Mouse (Mus musculus) hindbrain, embryonic 10.5 days (tissue): ENCODE measurements at regions not wholly inside any gene's neighbourhood (a gene's known extent, or its start where the extent isn't known, plus 50 kb on each side); places are given as distances from the start of the nearest gene placed in this dataset.

Source experiments
- DNase-seq: peaks from one replicate; pipeline ENCODE4 v3.0.0-alpha.2; 2017; ENCODE audit warnings: low spot score
- H3K27ac ChIP-seq: fragments of 300-500 bp; sonication (generic); 2 replicates; pipeline ENCODE4 v1.5.1; 2016; ENCODE audit warnings: mild to moderate bottlenecking, moderate library complexity
- H3K27me3 ChIP-seq: fragments of 300-500 bp; sonication (generic); 2 replicates; pipeline ENCODE4 v1.6.1; 2016; ENCODE audit warnings: mild to moderate bottlenecking; ENCODE audit not compliant: poor library complexity, insufficient read depth, severe bottlenecking
- H3K36me3 ChIP-seq: fragments of 300-500 bp; sonication (generic); 2 replicates; pipeline ENCODE4 v1.6.1; 2016; ENCODE audit warnings: mild to moderate bottlenecking, moderate library complexity
- H3K4me1 ChIP-seq: fragments of 300-500 bp; sonication (generic); replicated peaks from 2 replicates; pipeline ENCODE4 v1.6.1; 2016; ENCODE audit warnings: mild to moderate bottlenecking
- H3K4me3 ChIP-seq: fragments of 300-500 bp; sonication (generic); 2 replicates; pipeline ENCODE4 v1.5.1; 2016; ENCODE audit warnings: mild to moderate bottlenecking, moderate library complexity
- H3K9me3 ChIP-seq: fragments of 300-500 bp; sonication (generic); 2 replicates; pipeline ENCODE4 v1.6.1; 2016; ENCODE audit warnings: mild to moderate bottlenecking, moderate library complexity
- WGBS: fragments of 180-500 bp; shearing (Covaris S2); methylation state at CpG from one replicate; pipeline ENCODE4 v1.1.7; 2016; 5-methylcytosine and 5-hydroxymethylcytosine counted together

DNA sequence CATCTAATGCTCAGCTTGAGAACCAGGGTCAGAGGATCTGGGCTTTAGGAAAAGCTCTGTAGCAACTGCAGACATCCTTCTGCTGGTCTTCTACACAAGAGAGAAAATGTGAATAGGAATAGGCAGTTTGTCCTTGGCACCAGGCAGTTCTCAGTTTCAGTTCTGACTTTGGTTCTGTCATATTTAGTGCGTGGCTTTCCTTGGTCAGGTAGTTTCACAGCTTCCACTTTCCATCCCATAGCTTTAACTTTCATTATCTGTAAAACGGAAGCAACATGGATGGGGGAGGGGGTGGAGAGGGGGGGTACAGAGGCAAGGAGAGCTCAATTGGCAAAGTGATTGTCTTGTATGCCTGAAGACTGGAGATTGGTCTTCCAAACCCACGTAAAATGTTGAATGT, 247.3 kb upstream of the Nrp1 start:
- DNase-seq: no peak
- H3K9me3 ChIP-seq: no peaks in the 10 kb centered on the region
- H3K27ac ChIP-seq: no peak overlapping the region
- 83% methylated on average over 3 of the region's 3 CpGs for WGBS
- H3K4me3 ChIP-seq: no peak overlapping the region
- H3K36me3 ChIP-seq: no peaks in the 10 kb centered on the region
- no peaks in the 10 kb centered on the region for H3K4me1 ChIP-seq
- no peaks in the 10 kb centered on the region for H3K27me3 ChIP-seq

DNA sequence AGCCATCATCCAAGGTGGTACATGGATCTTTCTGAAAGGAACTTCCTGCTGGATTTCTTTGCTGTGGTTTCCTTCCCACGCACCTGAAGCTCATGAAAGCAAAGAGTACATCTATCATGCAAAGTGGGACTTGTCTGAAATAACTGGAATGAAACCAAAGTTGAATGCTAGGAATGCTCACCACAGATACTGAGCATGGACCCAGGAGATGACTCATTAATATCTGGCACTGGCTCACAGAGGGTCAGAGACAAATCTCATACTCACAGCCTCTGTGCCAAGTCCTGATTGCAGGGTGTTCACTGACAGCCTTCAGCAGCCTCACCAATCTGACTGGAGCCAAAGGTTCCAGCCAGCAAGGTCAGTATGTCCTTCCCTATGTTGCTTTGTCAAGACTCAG, 245.3 kb upstream of the Nrp1 start:
- no peaks in the 10 kb centered on the region for H3K9me3 ChIP-seq
- 85% methylated on average over 1 of the region's 1 CpGs for WGBS
- H3K27me3 ChIP-seq: no peaks in the 10 kb centered on the region
- H3K4me3 ChIP-seq: no peak overlapping the region
- no peaks in the 10 kb centered on the region for H3K36me3 ChIP-seq
- H3K27ac ChIP-seq: no peak overlapping the region
- H3K4me1 ChIP-seq: no peaks in the 10 kb centered on the region
- DNase-seq: no peak

DNA sequence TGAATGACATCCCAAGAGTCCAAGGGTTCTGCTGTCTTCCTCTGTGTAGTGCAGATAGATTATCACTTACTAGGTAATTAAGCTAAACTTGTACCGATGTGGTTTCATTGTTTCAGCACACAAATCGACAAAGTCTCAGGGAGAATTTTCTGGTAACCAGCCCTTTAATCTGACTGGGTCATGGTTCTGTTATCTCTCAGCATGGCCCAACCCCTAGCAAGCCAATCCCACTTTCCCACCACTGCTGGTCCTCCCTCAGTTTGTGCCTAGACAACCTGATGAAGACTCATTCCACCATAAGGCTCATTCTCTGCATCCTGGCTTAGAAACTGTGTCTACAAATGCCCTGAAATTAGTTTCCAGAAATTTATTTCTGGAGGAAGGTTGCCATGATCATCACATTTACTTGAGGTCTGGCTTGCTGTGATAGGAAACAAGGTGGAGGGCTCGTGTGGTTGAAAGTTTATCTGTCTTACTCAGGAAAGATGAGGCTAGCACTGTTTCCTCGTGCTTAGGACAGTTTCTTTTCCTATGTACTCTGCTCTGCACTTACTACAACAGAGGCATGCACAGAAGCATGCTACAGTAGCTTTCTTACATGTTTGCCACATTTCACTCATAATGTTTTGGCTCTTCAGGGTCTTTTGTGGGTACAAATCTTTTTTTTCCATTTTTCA, 217.0 kb upstream of the Nrp1 start:
- H3K27me3 ChIP-seq: no peaks in the 10 kb centered on the region
- H3K36me3 ChIP-seq: no peaks in the 10 kb centered on the region
- H3K4me3 ChIP-seq: no peak overlapping the region
- H3K9me3 ChIP-seq: no peaks in the 10 kb centered on the region
- H3K4me1 ChIP-seq: no peaks in the 10 kb centered on the region
- no peak for DNase-seq
- WGBS: 83% methylated on average over 4 of the region's 4 CpGs
- no peak overlapping the region for H3K27ac ChIP-seq

DNA sequence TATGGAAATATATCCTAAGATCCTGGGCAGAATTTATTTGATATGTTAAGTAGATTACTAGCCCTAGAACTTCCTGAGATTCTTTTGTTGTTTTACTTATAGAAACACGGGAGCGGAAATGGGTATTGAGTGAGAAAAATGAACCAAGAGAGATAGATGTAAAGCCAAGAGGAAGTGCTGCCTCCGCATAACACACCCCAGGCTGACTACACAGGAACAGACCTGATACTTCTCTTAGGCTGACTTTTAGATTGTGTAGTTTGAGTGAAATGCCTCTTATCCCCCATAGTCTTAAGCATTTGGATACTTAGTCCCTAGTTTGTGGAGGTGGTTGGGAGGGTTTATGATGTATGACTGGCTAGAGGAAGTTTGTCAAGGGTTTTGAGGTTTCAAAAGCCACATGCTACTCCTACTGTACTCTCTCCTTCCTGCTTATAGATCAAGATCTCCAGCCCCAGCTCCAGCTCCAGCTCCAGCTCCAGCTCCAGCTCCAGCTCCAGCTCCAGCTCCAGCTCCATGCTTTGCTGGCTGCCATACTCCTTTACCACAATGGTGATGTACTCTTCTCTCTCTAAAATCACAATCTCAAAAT, 210.0 kb upstream of the Nrp1 start:
- 94% methylated on average over 3 of the region's 3 CpGs for WGBS
- no peaks in the 10 kb centered on the region for H3K4me1 ChIP-seq
- no peaks in the 10 kb centered on the region for H3K36me3 ChIP-seq
- H3K4me3 ChIP-seq: no peak overlapping the region
- no peaks in the 10 kb centered on the region for H3K9me3 ChIP-seq
- no peak overlapping the region for H3K27ac ChIP-seq
- DNase-seq: no peak
- peaks cover 1% of the 10 kb centered on the region; the same call in 1 of the 2 replicates for H3K27me3 ChIP-seq

- no peaks in the 10 kb centered on the region for H3K9me3 ChIP-seq
- no peak overlapping the region for H3K4me3 ChIP-seq
- no peaks in the 10 kb centered on the region for H3K36me3 ChIP-seq
- H3K27me3 ChIP-seq: peaks cover 5% of the 10 kb centered on the region; the same call in 1 of the 2 replicates
- DNase-seq: no peak
- H3K27ac ChIP-seq: no peak overlapping the region
- peaks cover 9% of the 10 kb centered on the region for H3K4me1 ChIP-seq
Observed at GRCm38 (mm10) chr8:128155604-128156003, 202.8 kb upstream of the Nrp1 start.

- Histone ChIP-seq H3K27ac (no peak overlapping the region), H3K4me3 (no peak overlapping the region), H3K4me1 (peaks cover 9% of the 10 kb centered on the region), H3K9me3 (no peaks in the 10 kb centered on the region), H3K27me3 (peaks cover 5% of the 10 kb centered on the region; the same call in 1 of the 2 replicates), H3K36me3 (no peaks in the 10 kb centered on the region)
- WGBS: 37% methylated on average over 3 of the region's 3 CpGs
- no peak for DNase-seq
Observed at GRCm38 (mm10) chr8:128156221-128156620, 202.2 kb upstream of the Nrp1 start.

- Histone ChIP-seq H3K36me3 (no peaks in the 10 kb centered on the region), H3K4me1 (no peaks in the 10 kb centered on the region), H3K27me3 (no peaks in the 10 kb centered on the region), H3K9me3 (no peaks in the 10 kb centered on the region), H3K4me3 (no peak overlapping the region), H3K27ac (no peak overlapping the region)
- no peak for DNase-seq
Observed at GRCm38 (mm10) chr8:128162857-128163256, 195.5 kb upstream of the Nrp1 start.

- Histone ChIP-seq H3K4me1 (no peaks in the 10 kb centered on the region), H3K27ac (no peak overlapping the region), H3K9me3 (no peaks in the 10 kb centered on the region), H3K27me3 (no peaks in the 10 kb centered on the region), H3K36me3 (no peaks in the 10 kb centered on the region), H3K4me3 (no peak overlapping the region)
- WGBS: 91% methylated on average over 5 of the region's 5 CpGs
- no peak for DNase-seq
Observed at GRCm38 (mm10) chr8:128164976-128165375, 193.4 kb upstream of the Nrp1 start.

DNA sequence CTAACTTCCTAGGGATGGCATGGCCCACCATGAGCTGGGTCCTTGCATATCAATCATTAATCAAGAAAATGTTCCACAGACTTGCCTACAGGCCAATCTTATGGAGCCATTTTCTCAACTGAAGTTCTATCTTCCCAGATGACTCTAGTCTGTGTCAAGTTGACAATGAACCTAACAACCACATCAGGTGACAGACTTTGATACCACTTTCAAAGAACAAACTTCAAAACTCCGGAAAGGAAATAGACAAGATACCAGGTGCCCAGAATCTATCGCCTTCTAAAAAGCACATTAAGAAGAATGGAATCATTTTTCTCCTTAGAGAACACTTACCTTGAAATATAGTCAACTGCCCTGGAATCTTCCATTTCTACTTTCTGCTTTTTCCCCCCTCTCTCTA, 192.8 kb upstream of the Nrp1 start:
- 91% methylated on average over 2 of the region's 2 CpGs for WGBS
- Histone ChIP-seq H3K36me3 (no peaks in the 10 kb centered on the region), H3K27ac (no peak overlapping the region), H3K9me3 (no peaks in the 10 kb centered on the region), H3K4me1 (no peaks in the 10 kb centered on the region), H3K27me3 (no peaks in the 10 kb centered on the region), H3K4me3 (no peak overlapping the region)
- DNase-seq: no peak

- no peaks in the 10 kb centered on the region for H3K4me1 ChIP-seq
- no peak overlapping the region for H3K4me3 ChIP-seq
- 91% methylated on average over 4 of the region's 4 CpGs for WGBS
- no peaks in the 10 kb centered on the region for H3K27me3 ChIP-seq
- H3K9me3 ChIP-seq: no peaks in the 10 kb centered on the region
- no peak for DNase-seq
- H3K27ac ChIP-seq: no peak overlapping the region
- H3K36me3 ChIP-seq: no peaks in the 10 kb centered on the region
Observed at GRCm38 (mm10) chr8:128166097-128166496, 192.3 kb upstream of the Nrp1 start.

- H3K4me3 ChIP-seq: no peak overlapping the region
- H3K9me3 ChIP-seq: no peaks in the 10 kb centered on the region
- WGBS: 84% methylated on average over 3 of the region's 3 CpGs
- H3K4me1 ChIP-seq: no peaks in the 10 kb centered on the region
- H3K36me3 ChIP-seq: no peaks in the 10 kb centered on the region
- H3K27me3 ChIP-seq: no peaks in the 10 kb centered on the region
- no peak overlapping the region for H3K27ac ChIP-seq
- no peak for DNase-seq
Observed at GRCm38 (mm10) chr8:128168819-128169218, 189.6 kb upstream of the Nrp1 start.

DNA sequence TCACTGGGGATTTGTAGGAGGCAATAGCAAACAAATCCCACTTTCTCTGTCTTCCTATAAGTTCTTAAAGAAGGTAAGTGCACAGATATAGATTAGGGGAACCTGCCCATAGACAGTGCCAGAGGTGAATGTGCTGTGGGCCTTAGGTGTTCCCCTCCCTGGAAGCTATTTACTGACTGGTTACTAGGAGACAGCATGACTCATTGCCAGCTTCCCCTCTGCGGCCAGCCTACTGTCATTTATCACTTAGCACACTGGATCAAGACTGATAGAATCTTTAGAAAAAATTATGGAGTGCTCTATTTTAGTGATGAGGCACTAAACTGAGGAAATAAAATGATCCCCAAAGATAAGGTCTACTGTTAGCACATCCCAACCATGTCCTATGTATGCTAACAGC, 187.3 kb upstream of the Nrp1 start:
- H3K4me1 ChIP-seq: no peaks in the 10 kb centered on the region
- no peaks in the 10 kb centered on the region for H3K27me3 ChIP-seq
- DNase-seq: no peak
- no peak overlapping the region for H3K27ac ChIP-seq
- H3K36me3 ChIP-seq: no peaks in the 10 kb centered on the region
- no peak overlapping the region for H3K4me3 ChIP-seq
- WGBS: 77% methylated on average over 1 of the region's 1 CpGs
- H3K9me3 ChIP-seq: no peaks in the 10 kb centered on the region

DNA sequence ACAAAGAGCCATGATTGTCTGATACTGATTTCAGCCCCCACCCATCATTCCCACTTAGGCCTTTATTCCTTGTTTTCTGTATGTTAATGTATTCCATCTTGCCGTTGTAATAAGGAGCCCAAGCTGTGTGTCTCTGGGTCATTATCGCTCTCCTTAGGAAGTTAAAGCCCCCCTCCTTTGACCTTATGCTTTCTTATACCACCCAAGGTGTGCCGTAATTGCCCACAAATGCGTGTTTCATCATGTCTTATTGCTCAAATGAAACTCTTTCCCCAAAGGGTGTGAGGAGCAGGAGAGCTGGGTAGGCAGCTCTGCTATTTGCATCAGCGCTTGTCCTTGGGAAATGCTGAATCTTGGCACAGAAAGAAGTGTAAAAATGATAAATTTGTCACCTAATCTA, 178.2 kb upstream of the Nrp1 start:
- peaks cover 3% of the 10 kb centered on the region; the same call in 1 of the 2 replicates for H3K27me3 ChIP-seq
- H3K9me3 ChIP-seq: no peaks in the 10 kb centered on the region
- peaks cover 10% of the 10 kb centered on the region; the same call in 1 of the 2 replicates for H3K4me1 ChIP-seq
- H3K36me3 ChIP-seq: no peaks in the 10 kb centered on the region
- no peak overlapping the region for H3K4me3 ChIP-seq
- no peak for DNase-seq
- no peak overlapping the region for H3K27ac ChIP-seq
- 73% methylated on average over 5 of the region's 5 CpGs for WGBS

DNA sequence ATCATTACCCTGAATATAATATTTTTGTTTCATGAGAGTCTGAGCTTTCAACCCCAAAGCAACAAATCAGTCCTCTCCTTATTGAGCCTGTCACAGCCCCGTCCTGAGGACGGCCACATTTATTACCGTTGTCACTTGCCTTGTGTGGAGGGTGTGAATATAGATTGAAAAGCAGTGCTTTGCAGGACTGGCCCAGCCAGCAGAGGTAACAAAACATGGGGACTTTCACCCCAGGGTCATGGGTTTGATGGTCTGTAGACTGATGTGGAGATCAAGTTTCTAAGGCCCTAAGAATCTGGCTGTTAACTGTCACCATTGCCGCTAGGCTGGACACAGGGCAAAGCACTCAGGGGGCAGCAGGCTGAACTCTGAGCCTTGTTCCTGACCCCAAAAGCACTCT, 175.3 kb upstream of the Nrp1 start:
- Histone ChIP-seq H3K9me3 (no peaks in the 10 kb centered on the region), H3K4me1 (peaks cover 10% of the 10 kb centered on the region; the same call in 1 of the 2 replicates), H3K27me3 (peaks cover 3% of the 10 kb centered on the region; the same call in 1 of the 2 replicates), H3K4me3 (no peak overlapping the region), H3K27ac (no peak overlapping the region), H3K36me3 (no peaks in the 10 kb centered on the region)
- DNase-seq: peak; percentile 27
- 46% methylated on average over 4 of the region's 4 CpGs for WGBS
